Mouse (Mus musculus) limb, embryonic 12.5 days (tissue): ENCODE data around the gene Ghrhr. TPM values are rescaled to one million over a fixed set of nuclear protein-coding genes. Genes with fewer than 3 reads are reported as not detected.
A peak's percentile ranks its signal among the peaks of the same experiment; 100 is the strongest.

Experiments
- ATAC-seq: fragments of 200-750 bp; cut with Nextera tagmentation; 2 replicates; pipeline ENCODE4 v1.8.0; 2017; ENCODE audit warnings: low read depth, moderate TSS enrichment; ENCODE audit not compliant: insufficient number of reproducible peaks, insufficient read depth, low FRiP score, low TSS enrichment
- H3K27ac ChIP-seq: fragments of 300-500 bp; sonication (generic); 2 replicates; pipeline ENCODE4 v1.5.1; 2016; ENCODE audit warnings: mild to moderate bottlenecking, moderate library complexity
- H3K27me3 ChIP-seq: fragments of 300-500 bp; sonication (generic); 2 replicates; pipeline ENCODE4 v1.6.1; 2016; ENCODE audit warnings: mild to moderate bottlenecking, moderate library complexity
- H3K36me3 ChIP-seq: fragments of 300-500 bp; sonication (generic); 2 replicates; pipeline ENCODE4 v1.6.1; 2016; ENCODE audit warnings: mild to moderate bottlenecking, moderate library complexity
- H3K4me1 ChIP-seq: fragments of 300-500 bp; sonication (generic); replicated peaks from 2 replicates; pipeline ENCODE4 v1.6.1; 2016
- H3K4me2 ChIP-seq: fragments of 300-500 bp; sonication (generic); 2 replicates; pipeline ENCODE4 v1.6.1; 2016; ENCODE audit warnings: mild to moderate bottlenecking, moderate library complexity
- H3K4me3 ChIP-seq: fragments of 300-500 bp; sonication (generic); replicated peaks from 2 replicates; pipeline ENCODE4 v1.5.1; 2016; ENCODE audit warnings: mild to moderate bottlenecking
- H3K9ac ChIP-seq: fragments of 300-500 bp; sonication (generic); replicated peaks from 2 replicates; pipeline ENCODE4 v1.6.1; 2016; ENCODE audit warnings: mild to moderate bottlenecking, moderate library complexity
- H3K9me3 ChIP-seq: fragments of 300-500 bp; sonication (generic); 2 replicates; pipeline ENCODE4 v1.6.1; 2016; ENCODE audit warnings: mild to moderate bottlenecking, moderate library complexity
- WGBS: fragments of 180-500 bp; shearing (Covaris S2); methylation state at CpG from one replicate; pipeline ENCODE4 v1.1.7; 2016; 5-methylcytosine and 5-hydroxymethylcytosine counted together
- polyA plus RNA-seq: library from polyadenylated mRNA; unstranded; fragments of >200 nt; fragmentation: Nextera tagmentation; extraction: Ambion mirVana; gene quantifications from 2 replicates; pipeline ENCODE4 v1.2.1, GENCODE M21; 2016

Gene Ghrhr
- polyA plus RNA-seq, 1 experiment from 2014 or later = not detected

DNA sequence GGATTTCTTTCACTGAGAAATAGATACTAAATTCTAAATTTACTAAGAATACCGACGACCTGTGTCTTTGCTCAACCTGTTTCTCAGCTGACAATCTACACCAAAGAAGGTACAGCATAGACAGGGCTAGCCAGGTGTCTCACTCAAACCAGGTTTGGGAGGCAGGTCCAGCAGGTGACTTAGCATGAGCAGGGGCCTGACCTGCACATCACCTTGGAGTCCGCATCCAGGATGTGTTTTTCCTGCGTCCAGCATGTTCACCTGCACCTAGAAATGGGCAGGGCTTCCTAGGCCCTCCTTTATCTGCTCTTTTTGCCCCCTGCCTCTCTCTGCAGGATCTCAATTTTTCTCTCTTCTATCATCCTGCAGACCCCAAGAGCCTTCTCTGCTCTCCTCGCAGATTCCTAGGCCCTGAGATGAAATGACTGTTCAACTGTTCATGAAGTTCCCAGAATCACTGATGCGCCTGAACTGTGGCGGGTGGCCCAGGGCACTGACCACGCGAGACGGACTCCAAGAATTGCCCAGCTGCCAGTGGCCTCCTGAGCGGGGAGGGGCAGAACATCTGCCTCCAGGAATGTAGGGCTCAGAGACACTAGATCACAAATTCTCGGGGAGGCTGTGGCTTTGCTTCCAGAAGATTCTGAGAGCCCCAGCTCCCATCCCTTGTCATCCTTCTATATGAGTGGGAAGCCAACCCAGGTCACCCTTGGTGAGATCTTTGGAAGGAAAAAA, 22.2 kb upstream of the Ghrhr start:
- H3K27ac ChIP-seq = no peak overlapping the region
- no peak overlapping the region for H3K4me3 ChIP-seq
- no peaks in the 10 kb centered on the region for H3K36me3 ChIP-seq
- no peak overlapping the region for H3K9ac ChIP-seq
- 79% methylated on average over 12 of the region's 12 CpGs for WGBS
- peaks cover 7% of the 10 kb centered on the region; the same call in 1 of the 2 replicates for H3K9me3 ChIP-seq
- H3K27me3 ChIP-seq = no peaks in the 10 kb centered on the region
- H3K4me2 ChIP-seq = no peak overlapping the region
- ATAC-seq = no peak
- no peaks in the 10 kb centered on the region for H3K4me1 ChIP-seq

DNA sequence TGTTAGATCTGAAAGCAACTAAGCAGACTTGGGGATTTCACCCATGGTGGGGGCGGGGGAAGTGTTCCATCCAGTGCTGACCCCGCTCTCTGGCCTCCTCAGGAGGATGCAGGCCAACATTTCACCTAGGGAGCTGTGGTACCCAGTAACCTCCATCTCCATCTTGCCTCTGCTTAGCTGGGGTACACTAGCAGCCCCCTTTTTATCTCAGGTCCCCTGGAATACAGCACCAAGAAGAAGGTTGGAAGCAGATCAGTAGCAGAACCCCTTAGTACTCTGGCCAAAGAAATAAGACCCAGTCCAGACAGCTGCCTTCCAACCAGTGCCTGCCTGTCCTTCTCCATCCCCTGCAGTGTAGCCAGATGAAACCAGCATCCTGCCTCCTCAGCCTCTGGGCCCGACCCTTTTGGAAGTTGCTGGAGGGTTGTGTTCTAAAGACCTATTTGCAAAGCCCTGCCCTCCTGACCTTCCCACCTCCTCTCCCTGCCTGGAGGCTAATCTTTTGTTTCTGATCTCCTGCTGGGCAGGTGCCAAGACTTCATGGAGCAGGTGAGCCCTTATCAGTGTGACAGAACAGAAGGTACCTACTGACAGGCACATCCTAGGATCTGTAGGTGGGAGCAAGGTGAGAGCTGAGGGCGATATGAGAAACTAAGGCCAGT, 21.5 kb upstream of the Ghrhr start:
- no peak overlapping the region for H3K27ac ChIP-seq
- ATAC-seq = no peak

DNA sequence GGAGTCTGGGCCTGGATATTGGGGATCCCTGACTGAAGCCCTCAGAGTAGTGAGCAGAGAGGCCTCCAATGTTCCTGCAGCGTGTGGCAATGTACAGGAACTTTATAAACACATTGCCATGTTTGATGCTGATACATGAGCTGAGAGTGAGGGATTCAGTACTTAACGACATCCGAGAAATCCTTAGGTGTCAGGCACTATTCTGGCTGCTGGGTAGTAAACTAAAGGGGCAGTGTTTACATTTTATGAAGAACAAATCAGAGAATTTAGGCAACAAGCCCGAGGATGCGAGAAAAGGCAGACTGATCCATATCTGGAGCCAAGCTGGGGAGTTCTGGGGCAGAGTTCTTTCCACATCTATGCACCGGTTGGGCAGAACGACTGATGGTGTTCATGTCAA, 20.5 kb upstream of the Ghrhr start:
- H3K4me2 ChIP-seq = no peak overlapping the region
- no peak overlapping the region for H3K9ac ChIP-seq
- WGBS = 68% methylated on average over 7 of the region's 7 CpGs
- no peak for ATAC-seq
- no peaks in the 10 kb centered on the region for H3K36me3 ChIP-seq
- no peaks in the 10 kb centered on the region for H3K4me1 ChIP-seq
- no peaks in the 10 kb centered on the region for H3K9me3 ChIP-seq
- H3K27me3 ChIP-seq = no peaks in the 10 kb centered on the region
- no peak overlapping the region for H3K27ac ChIP-seq
- H3K4me3 ChIP-seq = no peak overlapping the region

More for the DNA sequence above, 21.5 kb upstream of the Ghrhr start:
- Histone ChIP-seq H3K27me3 (no peaks in the 10 kb centered on the region), H3K4me3 (no peak overlapping the region), H3K4me1 (no peaks in the 10 kb centered on the region), H3K9ac (no peak overlapping the region), H3K9me3 (peaks cover 7% of the 10 kb centered on the region; the same call in 1 of the 2 replicates), H3K36me3 (no peaks in the 10 kb centered on the region), H3K4me2 (no peak overlapping the region)
- 65% methylated on average over 4 of the region's 4 CpGs for WGBS

DNA sequence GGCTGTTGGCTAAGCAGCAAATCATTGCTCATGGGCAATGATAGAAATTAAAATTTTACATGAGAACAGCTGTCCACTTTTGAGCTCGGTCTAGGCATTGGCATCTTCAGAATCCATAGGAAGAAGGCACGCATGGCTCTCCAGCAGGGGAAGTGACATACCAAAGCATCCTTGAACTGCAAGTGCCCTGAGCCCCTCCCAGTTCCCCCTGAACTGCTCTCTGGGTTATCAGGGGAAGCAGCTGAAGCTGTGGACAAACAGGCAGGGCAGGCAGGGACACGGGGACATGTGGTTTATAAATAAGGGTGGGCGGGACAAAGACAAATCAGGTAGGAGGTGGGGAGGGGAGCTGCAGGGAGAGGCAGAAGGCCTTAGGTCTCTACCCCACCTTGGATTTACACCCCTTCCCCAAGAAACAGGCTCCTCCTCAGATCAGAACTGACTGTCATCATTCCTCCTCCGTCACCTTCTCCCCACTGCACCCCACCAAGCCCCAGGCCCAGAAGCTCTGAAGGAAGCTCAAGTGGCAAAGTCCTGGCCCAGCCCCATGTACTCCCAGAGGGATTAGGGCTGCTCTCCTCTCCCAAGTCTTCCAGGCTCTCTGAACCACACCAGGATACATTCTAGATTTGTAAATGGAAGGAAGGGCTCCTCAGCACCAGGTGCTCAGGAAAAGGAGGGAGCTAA, 19.9 kb upstream of the Ghrhr start:
- H3K4me3 ChIP-seq = no peak overlapping the region
- WGBS = 53% methylated on average over 5 of the region's 5 CpGs
- no peak for ATAC-seq
- no peak overlapping the region for H3K9ac ChIP-seq
- no peaks in the 10 kb centered on the region for H3K36me3 ChIP-seq
- no peak overlapping the region for H3K27ac ChIP-seq
- H3K4me2 ChIP-seq = no peak overlapping the region
- H3K9me3 ChIP-seq = no peaks in the 10 kb centered on the region
- no peaks in the 10 kb centered on the region for H3K4me1 ChIP-seq
- no peaks in the 10 kb centered on the region for H3K27me3 ChIP-seq

DNA sequence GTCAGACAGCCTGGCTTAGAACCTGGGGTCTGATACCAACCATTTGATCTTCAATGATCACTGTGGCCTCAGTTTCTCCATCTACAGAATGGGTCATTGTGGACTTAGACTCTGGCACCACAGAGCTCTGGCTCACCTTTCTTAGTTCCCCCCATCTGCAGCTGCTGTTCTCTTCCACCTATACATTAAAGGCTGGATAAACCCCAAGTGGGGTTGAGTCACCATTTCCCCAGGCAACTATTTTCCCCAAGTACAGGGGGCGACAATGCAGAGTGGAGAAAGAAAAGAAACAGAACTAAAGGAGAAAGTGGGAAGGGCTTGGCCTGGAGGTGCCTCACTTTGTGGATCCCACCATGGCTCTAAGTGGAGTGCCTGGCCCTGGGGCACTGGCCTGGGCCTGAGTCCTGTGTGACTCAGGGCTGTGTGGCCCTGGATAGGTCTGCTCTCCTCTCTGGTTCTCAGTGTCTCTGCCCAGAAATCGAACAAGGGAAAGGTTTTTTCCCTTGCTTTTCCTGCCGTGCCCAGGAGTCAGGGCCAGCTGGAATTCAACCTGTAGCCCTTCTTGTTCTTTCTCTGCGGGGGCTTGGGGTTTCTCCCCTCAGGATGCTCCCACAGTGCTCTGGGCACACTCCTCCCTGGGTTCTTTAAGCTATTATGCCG, 19.0 kb upstream of the Ghrhr start:
- no peak for ATAC-seq
- Histone ChIP-seq H3K4me3 (no peak overlapping the region), H3K4me1 (no peaks in the 10 kb centered on the region), H3K9ac (no peak overlapping the region), H3K4me2 (no peak overlapping the region), H3K27ac (no peak overlapping the region), H3K27me3 (no peaks in the 10 kb centered on the region), H3K36me3 (no peaks in the 10 kb centered on the region), H3K9me3 (no peaks in the 10 kb centered on the region)
- WGBS = 70% methylated on average over 5 of the region's 5 CpGs

DNA sequence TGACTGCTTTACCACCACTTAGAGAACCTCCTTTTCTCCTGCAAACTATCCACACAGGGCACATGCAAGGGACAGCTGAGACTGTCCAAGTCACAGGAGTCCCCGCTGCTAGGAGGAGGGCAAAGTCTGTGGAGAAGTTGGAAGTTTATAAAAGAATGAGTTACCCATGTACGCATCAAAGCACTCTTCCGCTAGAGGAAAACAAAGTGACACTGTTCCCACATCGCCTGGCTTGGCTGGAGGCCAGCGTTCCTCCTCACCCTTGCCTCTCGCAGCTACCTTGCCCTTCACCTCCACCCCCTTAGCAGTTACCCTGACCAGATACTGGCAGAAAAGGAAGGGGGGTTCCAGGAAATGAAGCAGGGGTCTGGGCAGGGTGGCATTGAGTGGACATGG, 18.5 kb upstream of the Ghrhr start:
- 74% methylated on average over 6 of the region's 6 CpGs for WGBS
- Histone ChIP-seq H3K9me3 (no peaks in the 10 kb centered on the region), H3K9ac (no peak overlapping the region), H3K4me3 (no peak overlapping the region), H3K27me3 (no peaks in the 10 kb centered on the region), H3K4me1 (no peaks in the 10 kb centered on the region), H3K36me3 (no peaks in the 10 kb centered on the region), H3K27ac (no peak overlapping the region), H3K4me2 (no peak overlapping the region)
- ATAC-seq = no peak

DNA sequence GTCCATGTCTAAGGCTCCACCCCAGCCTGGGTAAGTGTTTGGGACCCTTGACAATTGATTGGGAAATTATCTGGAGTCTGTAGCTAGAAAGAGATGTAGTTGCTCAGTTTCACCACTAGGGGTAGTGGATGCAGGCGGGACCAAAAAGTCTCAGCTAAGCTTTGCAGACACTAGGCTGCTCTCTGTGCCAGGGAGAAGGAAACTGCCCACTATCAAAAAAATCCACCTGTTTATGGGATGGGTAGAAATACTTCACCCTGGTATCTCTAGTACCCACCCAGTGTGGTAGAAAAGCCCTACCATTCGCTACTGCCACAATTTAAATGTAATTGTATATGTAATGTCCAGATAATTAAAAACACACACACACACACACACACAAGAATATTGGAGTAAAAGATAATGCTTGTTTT, 17.4 kb upstream of the Ghrhr start:
- Histone ChIP-seq H3K36me3 (no peaks in the 10 kb centered on the region), H3K4me3 (no peak overlapping the region), H3K4me1 (no peaks in the 10 kb centered on the region), H3K9me3 (no peaks in the 10 kb centered on the region), H3K27ac (no peak overlapping the region), H3K9ac (no peak overlapping the region), H3K4me2 (no peak overlapping the region), H3K27me3 (no peaks in the 10 kb centered on the region)
- 21% methylated on average over 2 of the region's 2 CpGs for WGBS
- peak; percentile 69; the same call in 1 of the 2 replicates for ATAC-seq

DNA sequence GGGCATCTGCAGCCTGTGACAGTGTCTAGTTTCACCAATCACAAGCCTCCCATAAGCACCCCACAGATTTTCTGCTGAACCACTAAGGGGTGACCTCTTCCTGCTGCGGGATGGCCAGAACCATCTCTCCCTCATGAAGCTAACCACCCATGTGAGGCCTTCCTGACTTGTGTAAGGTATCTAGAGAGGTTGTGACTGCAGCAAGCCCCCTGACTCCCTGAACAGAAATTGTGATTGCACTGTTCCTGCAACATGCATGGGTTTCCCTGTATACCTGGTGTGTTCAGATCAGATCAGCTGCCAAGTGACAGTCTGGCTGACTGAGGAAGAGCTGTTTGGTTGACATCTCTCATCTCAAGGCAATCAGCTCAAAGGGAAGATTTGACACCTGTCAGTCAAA, 13.4 kb upstream of the Ghrhr start:
- WGBS = 90% methylated on average over 1 of the region's 1 CpGs
- no peak overlapping the region for H3K4me3 ChIP-seq
- H3K9me3 ChIP-seq = no peaks in the 10 kb centered on the region
- no peak overlapping the region for H3K27ac ChIP-seq
- no peaks in the 10 kb centered on the region for H3K27me3 ChIP-seq
- H3K4me2 ChIP-seq = no peak overlapping the region
- no peaks in the 10 kb centered on the region for H3K4me1 ChIP-seq
- H3K36me3 ChIP-seq = no peaks in the 10 kb centered on the region
- ATAC-seq = no peak
- H3K9ac ChIP-seq = no peak overlapping the region

DNA sequence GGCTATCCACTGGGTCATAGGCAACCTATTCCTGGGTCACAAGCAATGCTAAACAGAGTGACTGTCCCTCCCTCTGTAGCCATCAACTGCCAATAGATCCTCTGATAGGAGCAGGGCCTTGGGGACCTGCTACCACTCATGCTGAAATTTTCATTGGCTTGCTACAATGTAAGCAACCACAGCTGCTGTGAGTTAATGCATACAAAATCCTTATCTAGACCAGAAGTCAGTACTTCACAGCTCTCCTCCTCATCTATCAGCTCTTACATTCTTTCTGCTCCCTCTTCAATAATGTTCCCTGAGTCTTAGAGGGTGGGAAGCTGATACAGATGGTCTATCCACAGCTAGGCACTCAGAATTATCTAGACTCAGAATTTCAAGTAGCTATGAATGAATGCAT, 9.0 kb upstream of the Ghrhr start:
- no peak for ATAC-seq

DNA sequence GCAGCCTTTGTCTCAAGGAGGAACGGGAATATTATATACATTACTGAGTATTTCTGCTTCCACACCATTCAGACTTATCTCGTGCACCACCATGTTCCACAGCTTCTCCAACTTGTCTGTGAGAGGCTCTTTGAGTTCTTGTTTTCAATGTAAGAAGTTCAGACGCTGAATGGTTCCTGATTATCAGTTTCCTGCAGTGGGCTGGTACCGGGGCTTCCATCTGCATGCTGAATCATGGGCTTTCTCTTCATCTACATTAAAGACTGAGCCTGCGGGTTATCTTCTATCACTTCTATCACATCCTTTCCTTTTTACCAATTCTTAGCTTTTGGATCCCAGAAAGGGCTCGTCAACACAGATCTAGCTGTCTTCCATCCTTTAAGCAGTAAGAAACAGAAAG, 5.3 kb upstream of the Ghrhr start:
- no peak for ATAC-seq
- Histone ChIP-seq H3K9me3 (no peaks in the 10 kb centered on the region), H3K27me3 (no peaks in the 10 kb centered on the region), H3K27ac (no peak overlapping the region), H3K36me3 (no peaks in the 10 kb centered on the region), H3K4me2 (no peak overlapping the region), H3K4me1 (peaks cover 9% of the 10 kb centered on the region; the same call in 1 of the 2 replicates), H3K4me3 (no peak overlapping the region), H3K9ac (no peak overlapping the region)
- 91% methylated on average over 6 of the region's 6 CpGs for whole genome bisulfite sequencing

More for the DNA sequence above, 9.0 kb upstream of the Ghrhr start:
- no peak overlapping the region for H3K27ac ChIP-seq
- H3K4me2 ChIP-seq = no peak overlapping the region
- no peak overlapping the region for H3K4me3 ChIP-seq
- no peaks in the 10 kb centered on the region for H3K4me1 ChIP-seq
- no peak overlapping the region for H3K9ac ChIP-seq
- H3K9me3 ChIP-seq = no peaks in the 10 kb centered on the region
- no peaks in the 10 kb centered on the region for H3K36me3 ChIP-seq
- H3K27me3 ChIP-seq = no peaks in the 10 kb centered on the region

DNA sequence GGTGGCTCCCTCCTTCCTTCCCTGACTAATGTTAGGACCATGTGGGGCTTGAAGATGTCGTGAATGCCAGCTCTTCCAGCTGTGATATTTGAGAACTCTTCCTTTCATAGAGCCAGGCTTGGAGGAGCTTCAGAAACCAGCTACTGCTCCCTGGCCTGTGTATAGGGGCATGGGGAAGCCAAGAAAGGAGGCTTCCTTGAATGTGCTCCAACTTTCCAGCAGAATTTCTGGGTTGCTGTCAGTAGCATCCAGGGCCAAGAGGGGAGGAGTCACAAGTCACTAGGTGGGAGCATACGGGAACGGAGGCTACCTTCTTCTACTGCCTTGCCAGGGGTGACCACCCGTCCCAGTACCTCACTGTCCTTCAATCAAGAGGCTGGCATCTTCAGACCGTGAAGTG, 416 bp downstream of the Ghrhr start:
- Histone ChIP-seq H3K4me3 (no peak overlapping the region), H3K4me1 (peaks cover 9% of the 10 kb centered on the region; the same call in 1 of the 2 replicates), H3K9me3 (no peaks in the 10 kb centered on the region), H3K4me2 (no peak overlapping the region), H3K36me3 (no peaks in the 10 kb centered on the region), H3K27ac (no peak overlapping the region), H3K9ac (no peak overlapping the region), H3K27me3 (no peaks in the 10 kb centered on the region)
- 72% methylated on average over 5 of the region's 5 CpGs for WGBS
- no peak for ATAC-seq
